Mouse (Mus musculus) liver, embryonic 13.5 days (tissue): ENCODE data around the gene Slirp. TPM values are rescaled to one million over a fixed set of nuclear protein-coding genes. Genes with fewer than 3 reads are reported as not detected.
A peak's percentile ranks its signal among the peaks of the same experiment; 100 is the strongest.
"Not testable (repeated sequence)": the region's sequence is repeated elsewhere in the genome, so short reads cannot be mapped to it uniquely, and the experiment has no call there.

ENCODE experiments used
- ATAC-seq: fragments of 200-750 bp; cut with Nextera tagmentation; 2 replicates; pipeline ENCODE4 v1.8.0; 2017; ENCODE audit warnings: low read depth, mild to moderate bottlenecking, moderate number of reproducible peaks, moderate library complexity
- DNase-seq: peaks from one replicate; pipeline ENCODE4 v3.0.0; 2022
- H3K27ac ChIP-seq: fragments of 300-500 bp; sonication (generic); 2 replicates; pipeline ENCODE4 v1.5.1; 2015; ENCODE audit warnings: moderate library complexity, mild to moderate bottlenecking, inconsistent platforms
- H3K27me3 ChIP-seq: fragments of 300-500 bp; sonication (generic); 2 replicates; pipeline ENCODE4 v1.6.1; 2015; ENCODE audit warnings: mild to moderate bottlenecking, inconsistent platforms
- H3K36me3 ChIP-seq: fragments of 300-500 bp; sonication (generic); 2 replicates; pipeline ENCODE4 v1.6.1; 2015; ENCODE audit warnings: mild to moderate bottlenecking, inconsistent platforms
- H3K4me1 ChIP-seq: fragments of 300-500 bp; sonication (generic); replicated peaks from 2 replicates; pipeline ENCODE4 v1.6.1; 2015; ENCODE audit warnings: inconsistent platforms
- H3K4me2 ChIP-seq: fragments of 300-500 bp; sonication (generic); 2 replicates; pipeline ENCODE4 v1.6.1; 2015; ENCODE audit warnings: inconsistent platforms, mild to moderate bottlenecking, moderate library complexity
- H3K4me3 ChIP-seq: fragments of 300-500 bp; sonication (generic); replicated peaks from 2 replicates; pipeline ENCODE4 v1.5.1; 2015; ENCODE audit warnings: mild to moderate bottlenecking, inconsistent platforms
- H3K9ac ChIP-seq: fragments of 300-500 bp; sonication (generic); 2 replicates; pipeline ENCODE4 v1.6.1; 2015; ENCODE audit warnings: mild to moderate bottlenecking, inconsistent platforms
- H3K9me3 ChIP-seq: fragments of 300-500 bp; sonication (generic); replicated peaks from 2 replicates; pipeline ENCODE4 v1.6.1; 2016; ENCODE audit warnings: inconsistent platforms
- WGBS: fragments of 180-500 bp; shearing (Covaris S2); methylation state at CpG from one replicate; pipeline ENCODE4 v1.1.7; 2015; ENCODE audit not compliant: insufficient replicate concordance; 5-methylcytosine and 5-hydroxymethylcytosine counted together
- microRNA-seq: library from miRNA; unstranded; fragments of <30 nt; microRNA quantifications from one replicate; pipeline ENCODE4, GENCODE M21; 2016
- polyA plus RNA-seq: library from polyadenylated mRNA; unstranded; fragments of >200 nt; fragmentation: Nextera tagmentation; extraction: Ambion mirVana; gene quantifications from 2 replicates; pipeline ENCODE4 v1.2.1, GENCODE M21; 2015

Slirp gene
- polyA plus RNA-seq, 1 experiment from 2014 or later: 232 TPM

DNA sequence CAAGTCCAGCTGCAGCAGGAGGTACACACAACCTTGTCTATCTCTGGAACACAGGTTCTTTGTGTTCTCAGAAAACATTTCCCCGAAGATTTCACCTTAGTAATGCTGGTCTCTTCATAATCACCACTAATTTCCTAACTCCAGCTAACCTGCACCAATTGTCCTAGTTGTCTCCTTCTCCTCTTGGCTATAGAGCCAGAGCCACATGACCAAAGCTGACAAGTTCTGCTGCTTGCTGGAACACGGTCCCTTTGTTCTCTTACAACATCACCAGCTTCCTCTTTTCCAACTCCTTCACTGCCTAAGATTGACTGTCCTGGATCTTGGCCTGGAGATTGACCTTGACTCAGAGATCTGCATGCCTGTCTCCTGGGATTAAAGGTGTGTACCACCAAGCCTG, 45.0 kb downstream of the Slirp start:
- not testable (repeated sequence) for H3K4me3 ChIP-seq, H3K36me3 ChIP-seq, DNase-seq, H3K27ac ChIP-seq, ATAC-seq, H3K4me2 ChIP-seq, H3K9me3 ChIP-seq, H3K27me3 ChIP-seq, H3K4me1 ChIP-seq, H3K9ac ChIP-seq
- WGBS: 22% methylated on average over 2 of the region's 2 CpGs

DNA sequence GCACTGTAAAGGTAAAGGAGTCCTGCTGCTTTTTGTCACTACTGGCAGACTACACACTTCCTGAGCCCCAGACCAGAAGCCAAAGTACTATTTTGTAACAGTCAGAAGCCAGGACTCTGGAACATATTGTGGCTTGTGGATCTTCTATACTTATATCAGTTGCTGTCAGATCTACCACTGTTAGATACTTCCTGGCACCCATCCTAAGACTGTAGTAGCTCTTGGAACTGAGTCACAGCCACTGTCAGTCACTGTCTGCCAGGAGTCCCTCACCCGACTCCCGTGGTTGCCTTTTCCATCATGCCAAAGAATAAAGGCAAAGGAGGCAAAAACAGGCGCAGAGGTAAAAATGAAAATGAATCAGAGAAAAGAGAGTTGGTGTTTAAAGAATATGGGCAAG, 50.7 kb downstream of the Slirp start, which contains the start of gene Gm5788:
Gm5788 (plus strand) TSS at position 301 of the 400 bp plus-strand sequence.
- not testable (repeated sequence) for H3K4me2 ChIP-seq, ATAC-seq, H3K9me3 ChIP-seq, H3K9ac ChIP-seq, H3K36me3 ChIP-seq, H3K27me3 ChIP-seq, H3K27ac ChIP-seq, H3K4me1 ChIP-seq, DNase-seq, H3K4me3 ChIP-seq
- WGBS: 63% methylated on average over 3 of the region's 3 CpGs

Small RNA genes within 50 kb of the gene (microRNA-seq; reads per million reads assigned to microRNA genes)
- gene Mir3068: 64.6 reads per million, percentile 46 among the genes with 10 or more reads in this experiment

Other genes with a start within 250 kb of the Slirp start
- gene Samd15, start 244.2 kb upstream of the Slirp start, polyA plus RNA-seq: 8.8 and 12.4 TPM in 2 replicates
- gene Tmed8, start 243.4 kb upstream of the Slirp start, polyA plus RNA-seq: 0.43 and 0.58 TPM in 2 replicates
- gene Noxred1, start 205.2 kb upstream of the Slirp start, polyA plus RNA-seq: 0.19 and 0.29 TPM in 2 replicates
- gene Vipas39, start 177.6 kb upstream of the Slirp start, polyA plus RNA-seq: 9.8 and 10.6 TPM in 2 replicates
- gene Ahsa1, start 177.4 kb upstream of the Slirp start, polyA plus RNA-seq: 196 and 212 TPM in 2 replicates
- gene Ism2, start 144.2 kb upstream of the Slirp start, polyA plus RNA-seq: 0.27 and 0.30 TPM in 2 replicates
- 30.6 and 36.4 TPM in 2 replicates for gene Sptlc2, start 55.5 kb upstream of the Slirp start, polyA plus RNA-seq
- 20.6 and 24.9 TPM in 2 replicates for gene Alkbh1, start 121 bp downstream of the Slirp start, polyA plus RNA-seq
- gene Snw1, start 28.4 kb downstream of the Slirp start, polyA plus RNA-seq: 68.7 and 78.4 TPM in 2 replicates
- gene Gm5788, start 50.8 kb downstream of the Slirp start, polyA plus RNA-seq: not detected in 2 replicates
- gene Gm8300, start 70.4 kb downstream of the Slirp start, polyA plus RNA-seq: not detected in 2 replicates
- not detected in 2 replicates for gene Oog1, start 158.8 kb downstream of the Slirp start, polyA plus RNA-seq
- not detected in 2 replicates for gene Gm4027, start 175.0 kb downstream of the Slirp start, polyA plus RNA-seq
- not detected in 2 replicates for gene Gm16381, start 200.7 kb downstream of the Slirp start, polyA plus RNA-seq